Mouse (Mus musculus): ENCODE data around the gene Cap1.

DNA sequence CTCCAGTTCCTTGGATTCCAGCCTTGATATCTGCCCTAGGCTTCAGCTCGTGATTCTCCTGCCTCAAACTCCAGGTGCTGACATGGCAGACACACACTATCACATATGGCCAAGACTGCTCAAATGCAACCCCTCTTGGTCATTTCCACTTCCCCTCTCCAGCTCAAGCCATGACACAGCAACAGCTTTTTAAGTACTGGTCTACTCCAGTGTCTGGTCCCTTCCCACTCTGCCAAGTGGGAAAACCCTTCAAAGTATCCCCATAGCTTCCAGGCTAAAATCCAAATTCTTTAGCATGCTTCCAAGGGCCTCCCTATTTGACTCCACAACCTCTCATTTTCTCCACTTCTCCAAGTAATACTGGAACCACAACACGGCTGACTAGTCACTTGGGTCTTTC, 1.8 kb downstream of the Cap1 start:
- TF ChIP-seq TAL1 (IDR thresholded peaks at IDR 0.05; ENCODE audit: low read length) (no peak), GATA1 (IDR thresholded peaks at IDR 0.05; ENCODE audit: low read length) (no peak)
